Mouse (Mus musculus) G1E-ER4 (cell line): Measurements from ENCODE around the gene Slc4a1ap. TPM values are rescaled to one million over a fixed set of nuclear protein-coding genes. Genes with fewer than 3 reads are reported as not detected.

ENCODE experiments used
- GATA1 ChIP-seq: IDR thresholded peaks from one replicate; pipeline ENCODE4 v1.8.0; 2012; ENCODE audit warnings: low read length, inconsistent platforms
- polyA plus RNA-seq: library from polyadenylated mRNA; stranded (reverse); fragments of >175 nt; gene quantifications from 2 replicates; pipeline ENCODE4 v1.2.3, GENCODE M21; 2012

Gene Slc4a1ap
- polyA plus RNA-seq, 1 experiment = 20.0 TPM

GRCm38 (mm10) chr5:31596481-31597429 is 70.0 kb downstream of the Slc4a1ap start, which contains the start of gene Mrpl33:
TSS of gene Mrpl33 (plus strand) at chr5:31596935.
- no peak for TF ChIP-seq GATA1

DNA sequence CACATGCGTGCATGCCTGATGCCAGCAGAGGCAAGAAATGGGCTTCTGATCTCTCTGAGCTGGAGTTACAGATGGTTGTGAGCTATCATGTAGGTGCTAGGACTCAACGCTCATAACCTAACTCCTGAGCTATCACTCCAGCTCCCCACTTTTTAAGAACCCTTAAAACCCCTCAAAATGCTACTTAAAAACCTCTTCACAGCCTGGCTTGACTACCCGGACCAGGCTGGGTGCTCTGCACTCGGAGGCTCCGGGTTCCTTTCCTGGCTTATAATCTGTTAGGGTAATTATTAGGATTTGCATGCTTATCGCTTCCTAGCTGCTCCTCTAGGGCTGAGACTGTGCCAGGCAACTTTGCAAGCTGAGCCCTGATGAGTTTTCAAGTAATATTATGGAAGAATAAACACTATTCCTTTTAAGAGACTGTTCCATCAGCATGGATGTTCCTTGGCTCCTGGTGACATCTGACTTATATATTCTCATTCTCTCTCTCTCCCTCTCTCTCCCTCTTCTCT is 70.7 kb downstream of the Slc4a1ap start:
- TF ChIP-seq GATA1 = no peak

DNA sequence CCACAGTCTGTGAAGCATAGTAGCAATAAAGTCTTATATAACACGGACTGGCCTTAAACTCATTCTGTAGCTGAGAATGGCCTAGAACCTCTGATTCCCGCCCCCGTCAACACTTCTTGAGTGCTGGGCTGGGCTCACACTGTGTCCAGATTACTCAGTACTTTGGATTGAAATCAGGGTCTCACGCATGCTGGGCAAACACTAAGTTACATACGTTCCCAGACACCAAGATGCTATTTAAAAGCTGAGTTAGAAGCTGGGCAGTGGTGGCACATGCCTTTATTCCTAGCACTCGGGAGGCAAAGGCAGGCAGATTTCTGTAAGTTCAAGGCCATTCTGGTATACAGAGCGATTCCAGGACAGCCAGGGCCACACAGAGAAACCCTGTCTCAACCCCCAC is 71.3 kb downstream of the Slc4a1ap start:
- no peak for TF ChIP-seq GATA1

GRCm38 (mm10) chr5:31598579-31598978 is 71.8 kb downstream of the Slc4a1ap start:
- no peak for TF ChIP-seq GATA1

GRCm38 (mm10) chr5:31599161-31599560 is 72.4 kb downstream of the Slc4a1ap start:
- no peak for TF ChIP-seq GATA1

- no peak for TF ChIP-seq GATA1
These were observed 74.4 kb downstream of the Slc4a1ap start for GRCm38 (mm10) chr5:31601162-31601722.

- TF ChIP-seq GATA1 = no peak
These were observed 75.6 kb downstream of the Slc4a1ap start for GRCm38 (mm10) chr5:31602377-31602776.

DNA sequence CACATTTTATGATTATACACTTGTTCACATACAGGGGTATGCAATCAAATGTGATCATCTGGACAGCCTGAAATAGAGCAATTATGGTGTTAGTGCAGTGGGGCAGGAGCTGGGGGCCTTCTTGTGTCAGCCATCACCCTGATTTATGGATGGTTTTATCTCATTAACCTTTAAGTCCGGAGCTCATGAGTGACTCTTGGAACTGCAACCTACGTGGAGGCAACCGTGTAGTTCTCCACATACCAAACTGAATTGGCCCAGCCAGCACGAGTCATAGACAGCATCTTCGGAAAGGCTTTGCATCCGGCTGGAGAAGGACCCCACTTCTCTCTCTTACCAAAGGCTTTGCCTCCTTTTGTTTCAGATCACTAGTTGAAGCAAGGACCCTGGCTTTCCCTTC is 77.0 kb downstream of the Slc4a1ap start:
- TF ChIP-seq GATA1 = no peak

- no peak for TF ChIP-seq GATA1
These were observed 79.4 kb downstream of the Slc4a1ap start for GRCm38 (mm10) chr5:31606151-31606550.

Other genes with a start within 250 kb of the Slc4a1ap start
- gene Ift172, start 235.9 kb upstream of the Slc4a1ap start, polyA plus RNA-seq = 24.8 and 33.1 TPM in 2 replicates
- gene Fndc4, start 230.9 kb upstream of the Slc4a1ap start, polyA plus RNA-seq = not detected in 2 replicates
- gene Gckr, start 229.6 kb upstream of the Slc4a1ap start, polyA plus RNA-seq = 0.03 and 0.08 TPM in 2 replicates
- 15.1 and 15.3 TPM in 2 replicates for gene Zfp512, start 74.6 kb upstream of the Slc4a1ap start, polyA plus RNA-seq
- gene 4930548H24Rik, start 41.3 kb upstream of the Slc4a1ap start, polyA plus RNA-seq = not detected in 2 replicates
- gene Gpn1, start 32.3 kb upstream of the Slc4a1ap start, polyA plus RNA-seq = 31.2 and 46.7 TPM in 2 replicates
- 4.6 and 14.5 TPM in 2 replicates for gene Supt7l, start 812 bp downstream of the Slc4a1ap start, polyA plus RNA-seq
- gene Mrpl33, start 69.9 kb downstream of the Slc4a1ap start, polyA plus RNA-seq = 3.8 and 4.0 TPM in 2 replicates
- gene Rbks, start 170.6 kb downstream of the Slc4a1ap start, polyA plus RNA-seq = 6.3 and 7.9 TPM in 2 replicates
- 43.6 and 58.5 TPM in 2 replicates for gene Babam2, start 170.7 kb downstream of the Slc4a1ap start, polyA plus RNA-seq